Mouse (Mus musculus) neural tube, embryonic 10.5 days (tissue): ENCODE results near the gene Prrc2b.
A peak's percentile ranks its signal among the peaks of the same experiment; 100 is the strongest.

ENCODE experiments used
- DNase-seq: peaks from one replicate; pipeline ENCODE4 v3.0.0-alpha.2; 2017; ENCODE audit warnings: low spot score; ENCODE audit errors: extremely low spot score

The Prrc2b gene

DNA sequence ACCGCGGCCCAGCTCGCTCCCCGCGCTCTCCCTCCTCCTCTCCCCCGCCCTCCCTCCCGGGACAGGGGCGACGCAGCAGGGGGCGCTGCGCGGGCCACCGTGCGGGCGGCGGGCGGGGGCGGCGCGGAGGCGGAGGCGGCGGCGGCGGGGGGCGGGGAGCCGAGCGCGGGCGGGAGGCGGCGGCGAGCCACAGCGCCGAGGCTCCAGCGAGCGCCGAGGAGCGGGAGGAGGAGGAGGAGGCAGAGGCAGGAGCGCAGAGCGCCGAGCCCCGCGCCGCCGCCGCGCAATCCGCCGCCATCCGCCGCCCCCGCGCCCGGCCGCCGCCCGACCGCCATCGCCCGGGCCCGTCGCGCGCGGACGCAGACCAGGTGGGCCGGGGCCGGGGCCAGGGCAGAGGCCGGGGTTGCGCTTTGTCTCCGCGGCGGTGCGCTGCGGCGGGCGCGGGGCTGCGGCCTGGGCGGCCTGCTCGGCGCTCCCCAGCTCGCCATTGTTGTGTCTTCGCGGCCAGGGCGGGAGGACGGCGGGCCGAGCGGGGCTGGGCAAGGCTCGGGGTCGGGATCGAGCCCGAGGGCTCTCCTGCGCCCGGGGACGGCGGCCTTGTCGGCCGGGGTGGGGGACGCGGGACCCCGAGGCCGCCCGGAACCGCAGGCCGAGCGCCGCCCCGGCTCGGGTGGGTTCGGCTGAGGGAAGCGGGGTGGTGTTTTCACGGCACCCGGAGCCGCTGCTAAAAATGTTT lies at the start of gene Prrc2b:
Prrc2b (plus strand) TSS at position 159 of the 736 bp plus-strand sequence.
- DNase-seq = peak; percentile 82

DNA sequence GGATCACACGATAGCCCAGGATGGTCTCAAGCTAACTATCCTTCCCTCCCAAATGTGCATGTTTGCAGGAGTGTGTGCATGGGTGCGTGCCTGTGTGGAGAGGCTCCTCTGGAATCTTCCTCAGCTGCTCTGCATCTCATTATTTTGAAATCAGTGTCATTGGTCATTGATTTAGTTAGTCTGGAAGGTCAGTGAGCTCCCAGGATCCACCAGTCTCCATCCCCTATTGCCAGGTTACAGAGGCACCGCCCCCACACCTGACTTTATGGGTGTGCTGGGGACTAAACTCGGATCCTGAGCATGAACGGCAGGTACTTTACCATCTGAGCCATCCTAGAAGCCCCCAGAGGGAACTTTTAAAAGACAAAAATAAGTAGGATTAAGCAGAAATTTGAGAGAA lies 47.9 kb upstream of the Prrc2b start:
- no peak for DNase-seq

DNA sequence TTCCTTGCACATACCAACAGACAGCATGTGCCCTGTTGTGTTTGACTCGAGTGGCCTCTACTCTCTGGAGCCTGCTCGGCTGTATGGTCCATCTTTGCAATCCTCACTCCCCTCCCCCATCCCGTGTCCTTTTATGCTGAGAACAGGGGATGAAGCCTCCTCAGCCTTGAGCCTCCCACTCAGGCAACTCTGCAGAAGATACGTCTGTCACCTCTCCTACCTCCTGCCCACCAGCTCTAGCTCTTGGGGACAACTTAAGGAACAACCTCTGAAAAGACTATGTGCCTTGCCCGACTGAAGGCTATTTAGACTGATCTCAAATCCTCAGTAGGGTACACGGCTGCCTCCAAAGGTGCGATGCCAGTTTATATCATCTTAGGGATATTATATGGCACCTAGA lies 47.3 kb upstream of the Prrc2b start:
- DNase-seq = no peak

DNA sequence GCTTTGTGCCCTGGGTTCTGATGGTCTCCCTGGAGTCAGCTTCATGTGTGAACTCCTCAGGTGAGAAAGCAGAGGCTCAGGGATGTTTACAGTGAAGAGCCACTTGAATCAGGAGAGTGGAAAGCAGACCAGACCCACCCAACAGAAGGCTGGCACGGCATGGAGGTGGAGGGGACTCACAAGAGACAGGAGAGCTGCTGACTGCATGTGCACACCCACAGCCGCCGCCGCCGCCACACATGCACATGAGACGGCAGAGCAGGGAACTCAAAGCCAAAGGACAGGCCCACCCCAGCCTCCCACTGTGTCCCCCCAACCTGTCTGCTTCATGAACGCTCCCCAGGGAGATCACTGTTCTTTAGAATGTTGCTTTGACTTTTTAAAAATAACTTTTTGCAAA lies 46.8 kb upstream of the Prrc2b start:
- no peak for DNase-seq

DNA sequence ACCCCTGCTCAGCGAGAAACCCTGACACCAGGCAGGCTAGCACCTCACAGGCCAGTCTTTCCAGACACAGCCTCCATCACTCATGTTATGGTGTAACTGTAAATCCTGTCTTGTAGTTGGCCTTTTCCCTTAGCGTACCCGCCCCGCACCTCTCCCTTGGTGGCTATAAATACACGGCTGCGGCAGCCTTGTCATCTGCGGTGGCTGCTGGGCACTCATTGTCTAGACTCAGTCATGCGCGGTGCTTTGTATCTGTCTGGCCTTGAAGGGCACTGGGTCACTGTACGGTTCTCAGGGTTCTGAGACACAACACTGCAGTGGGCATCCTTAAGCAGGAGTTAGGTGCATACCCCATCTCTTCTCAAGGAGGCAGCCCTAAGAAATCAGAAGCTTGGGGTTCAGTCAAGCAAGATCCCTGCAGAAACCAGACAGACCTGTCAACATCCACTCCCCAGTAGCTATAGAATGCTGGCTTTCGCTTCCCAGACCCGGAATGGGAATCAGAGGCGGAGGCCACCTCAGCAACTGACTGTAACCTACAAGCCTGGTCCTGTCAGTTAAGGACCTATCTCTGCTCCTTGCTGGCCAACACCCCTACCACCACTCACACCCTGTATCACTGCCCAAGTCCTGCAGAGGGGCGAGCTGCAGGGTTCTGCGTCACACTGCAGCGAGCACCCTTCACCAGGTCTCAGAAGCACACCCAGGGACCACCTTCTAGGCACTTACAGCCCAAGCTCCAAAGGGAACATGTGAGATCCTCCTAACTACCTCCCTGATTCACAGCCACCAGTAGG lies 45.6 kb upstream of the Prrc2b start:
- no peak for DNase-seq

DNA sequence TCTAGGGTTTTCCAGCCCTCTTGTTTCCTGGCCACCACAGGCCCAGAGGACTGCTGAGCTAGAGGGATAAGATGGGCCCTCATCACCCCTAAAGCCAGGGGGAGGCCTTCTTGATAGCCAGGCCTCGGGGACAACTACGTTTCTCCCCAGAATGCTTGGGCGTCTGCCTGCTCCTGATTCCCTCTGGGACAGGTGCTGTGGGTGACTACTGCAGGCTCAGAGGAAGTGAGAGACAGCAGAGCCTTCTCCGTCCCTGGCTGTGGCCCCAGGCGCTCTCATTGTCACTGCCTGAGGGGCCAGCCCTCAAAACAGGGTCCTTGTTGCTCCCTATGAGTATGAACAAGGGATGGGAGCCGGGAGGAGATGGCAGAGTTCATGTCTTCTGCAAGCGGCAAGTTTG lies 45.0 kb upstream of the Prrc2b start:
- no peak for DNase-seq

DNA sequence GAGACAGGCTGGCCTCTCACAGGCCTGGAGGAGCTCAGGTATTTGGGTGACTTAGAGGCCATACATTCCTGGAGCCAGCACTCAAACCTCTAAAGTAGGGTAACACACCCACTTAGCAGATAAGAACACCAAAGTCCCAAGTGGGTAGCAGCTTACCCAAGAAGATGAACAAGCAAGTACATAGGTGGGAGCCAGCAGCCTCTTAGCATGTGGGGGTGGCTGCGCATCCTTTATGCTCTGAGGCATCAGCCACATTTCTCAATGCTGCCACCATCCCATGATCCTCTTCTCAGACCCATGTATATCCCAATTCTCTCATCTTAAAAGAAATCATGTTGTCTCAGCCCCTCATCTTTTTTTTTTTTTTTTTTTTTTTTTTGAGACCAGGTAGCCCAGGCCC lies 39.6 kb upstream of the Prrc2b start:
- no peak for DNase-seq

DNA sequence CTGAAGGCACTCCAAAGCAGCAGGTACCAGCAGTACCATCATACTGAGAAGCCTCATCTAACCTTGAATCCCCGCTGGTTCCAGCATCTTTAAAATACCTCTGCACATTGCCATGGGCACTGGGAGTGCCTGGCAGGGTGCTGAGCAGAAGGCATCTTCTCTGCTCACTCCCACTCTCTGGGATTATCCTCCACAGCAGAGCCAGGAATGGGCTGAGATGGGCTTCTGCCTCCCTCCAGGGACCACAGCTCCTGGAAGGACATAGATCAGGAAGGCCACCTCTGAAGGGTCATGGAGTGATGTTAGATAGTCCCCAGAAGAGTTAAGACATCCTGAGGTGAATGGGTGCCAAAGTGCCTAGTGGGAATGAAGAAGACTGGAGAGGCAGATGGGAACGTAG lies 38.3 kb upstream of the Prrc2b start:
- DNase-seq = no peak

DNA sequence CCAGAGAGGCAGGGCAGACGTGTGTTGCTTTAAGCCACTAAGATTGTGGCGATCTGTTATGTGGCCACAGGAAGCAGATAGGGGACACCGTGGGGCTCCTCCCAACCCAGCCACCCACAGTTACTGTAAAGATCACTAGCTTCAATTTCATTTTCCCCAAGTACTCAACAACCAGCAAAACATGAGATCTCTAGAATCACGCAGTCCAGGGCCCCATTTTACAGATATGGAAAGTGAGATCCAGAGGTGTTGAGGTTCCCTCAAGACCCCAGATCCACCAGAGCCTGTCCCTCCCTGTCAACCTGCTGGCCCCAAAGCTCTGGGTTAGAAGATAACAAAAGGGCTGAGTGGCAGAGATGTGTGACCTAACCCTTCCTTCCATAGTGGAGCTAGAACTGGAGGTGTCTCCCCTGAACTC lies 35.0 kb upstream of the Prrc2b start:
- no peak for DNase-seq

DNA sequence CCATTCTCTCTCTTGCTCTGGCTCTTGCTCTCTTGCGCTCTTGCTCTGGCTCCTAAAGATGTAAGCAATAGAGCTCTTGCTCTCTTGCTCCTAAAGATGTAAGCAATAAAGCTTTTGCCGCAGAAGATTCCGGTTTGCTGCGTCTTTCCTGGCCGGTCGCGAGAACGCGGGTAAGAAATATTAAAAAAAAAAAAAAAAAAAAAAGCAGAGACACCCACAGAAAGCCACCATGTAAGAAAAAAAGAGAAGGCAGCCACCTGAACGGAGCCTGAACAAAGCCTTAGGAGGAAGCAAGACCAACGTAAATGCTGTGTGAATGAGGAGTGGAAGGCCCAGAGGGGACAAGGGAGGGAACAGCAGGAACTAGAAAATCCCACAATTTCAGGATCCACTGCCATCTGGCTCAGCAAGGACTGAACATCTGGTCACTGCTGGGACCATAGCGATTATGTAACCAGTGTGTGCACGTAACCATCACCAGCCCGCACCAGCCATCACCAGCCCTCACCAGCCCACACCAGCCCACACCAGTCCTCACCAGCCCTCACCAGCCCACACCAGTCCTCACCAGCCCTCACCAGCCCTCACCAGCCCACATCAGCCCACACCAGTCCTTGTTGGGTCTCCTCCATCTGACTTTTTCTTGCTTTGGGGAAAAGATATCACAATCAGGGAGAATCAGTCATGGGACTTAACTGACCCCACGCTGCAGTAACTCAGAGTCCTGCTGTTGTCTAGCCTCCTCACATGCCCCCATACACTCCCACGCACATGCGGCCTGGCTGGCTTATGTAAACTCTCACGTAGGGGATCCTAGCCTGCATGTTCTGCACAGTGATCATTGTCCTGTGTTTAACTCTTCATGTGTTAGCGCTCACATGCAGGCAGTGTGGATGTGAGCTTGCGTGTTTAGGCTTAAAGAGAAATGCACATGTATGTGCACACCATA lies 30.8 kb upstream of the Prrc2b start:
- no peak for DNase-seq

DNA sequence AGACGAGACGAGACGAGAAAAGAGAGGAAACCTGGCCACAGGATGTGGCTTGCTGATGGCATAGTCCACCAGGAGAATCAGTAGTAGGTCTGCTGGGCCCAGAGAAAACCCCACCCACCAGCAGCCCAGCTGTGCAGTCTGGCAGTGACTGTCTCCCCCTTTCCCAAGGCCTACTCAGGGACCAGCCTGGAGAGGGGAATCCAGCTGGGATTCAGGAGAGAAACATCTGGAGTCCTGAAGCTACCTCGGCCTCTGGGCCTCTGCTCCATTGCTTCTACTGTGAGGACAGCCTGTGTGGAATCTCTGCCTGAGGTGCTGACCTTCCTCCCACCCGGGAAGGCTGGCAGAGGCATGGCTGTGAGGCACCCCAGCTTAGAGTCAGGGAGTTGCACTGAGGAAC lies 29.7 kb upstream of the Prrc2b start:
- no peak for DNase-seq

DNA sequence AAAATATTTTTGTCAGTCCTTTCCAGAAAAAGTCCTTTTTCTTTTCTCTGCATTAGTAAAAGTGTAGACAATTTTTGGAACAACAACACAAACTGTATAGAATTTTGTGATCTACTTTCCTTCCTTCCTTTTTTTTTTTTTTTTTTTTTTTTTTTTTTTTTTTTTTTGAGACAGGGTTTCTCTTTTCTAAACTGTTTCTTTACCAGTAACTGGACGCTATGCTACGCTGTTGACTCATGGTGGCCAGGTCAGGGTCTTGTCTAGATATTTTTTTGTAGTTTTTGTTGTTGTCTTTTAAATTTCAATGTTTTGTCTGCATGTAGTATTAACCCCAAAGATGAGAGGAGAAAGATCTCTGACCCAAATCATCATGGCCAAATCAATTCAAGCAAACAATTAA lies 29.1 kb upstream of the Prrc2b start:
- no peak for DNase-seq

DNA sequence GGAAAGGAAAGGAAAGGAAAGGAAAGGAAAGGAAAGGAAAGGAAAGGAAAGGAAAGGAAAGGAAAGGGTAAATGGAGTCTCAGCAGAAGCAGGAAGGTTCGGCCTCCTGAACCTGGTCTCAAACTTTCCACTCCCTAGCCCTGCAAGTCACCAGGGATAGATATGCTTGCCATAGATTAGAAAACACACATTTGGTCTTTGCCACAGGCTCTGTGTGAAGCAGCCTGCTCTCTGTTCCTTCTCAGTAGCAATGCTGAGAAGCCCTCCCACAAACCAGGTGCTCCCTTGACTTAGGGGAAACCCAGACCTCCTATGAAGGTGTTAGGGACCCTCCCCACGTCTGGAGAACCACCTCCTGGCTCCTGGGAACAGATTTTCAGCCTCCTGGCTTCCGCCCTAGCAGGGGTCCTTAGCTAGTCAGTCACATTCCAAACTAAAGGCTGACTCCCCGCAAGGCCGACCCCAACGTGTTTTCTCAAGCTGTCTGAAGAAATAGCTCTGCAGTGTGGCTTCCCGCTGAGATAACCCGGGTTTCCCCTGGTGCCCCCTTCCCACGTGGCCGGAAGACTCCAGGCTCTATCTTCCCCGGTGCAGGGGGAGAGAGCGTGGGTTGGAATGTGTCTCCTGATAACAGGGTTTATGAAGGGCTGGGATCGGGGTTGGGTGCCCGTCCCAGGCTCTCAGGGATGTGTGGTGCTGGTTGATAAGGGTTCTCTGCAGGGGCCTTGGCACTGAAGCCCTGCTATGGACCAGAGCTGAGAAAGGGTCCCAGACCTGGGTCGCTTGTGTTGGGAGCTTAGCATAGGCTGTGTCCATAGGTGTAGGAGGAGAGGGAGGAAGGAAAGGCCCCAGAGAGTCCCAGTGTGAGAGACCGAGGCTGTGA lies 23.0 kb upstream of the Prrc2b start:
- DNase-seq = no peak

DNA sequence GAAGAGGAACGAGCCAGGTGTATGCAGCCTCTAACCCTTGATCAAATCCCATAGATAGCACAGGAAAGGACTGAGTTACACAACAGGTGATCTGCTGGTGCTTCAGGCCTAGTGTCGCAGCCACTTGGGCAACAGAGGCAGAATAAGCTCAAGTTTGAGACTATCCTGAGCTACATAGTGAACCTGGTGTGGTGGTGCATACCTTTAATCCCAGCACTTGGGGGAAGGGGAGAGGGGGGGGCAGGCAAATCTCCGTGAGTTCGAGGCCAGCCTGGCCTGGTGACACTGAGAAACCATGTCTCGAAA lies 22.4 kb upstream of the Prrc2b start:
- no peak for DNase-seq

DNA sequence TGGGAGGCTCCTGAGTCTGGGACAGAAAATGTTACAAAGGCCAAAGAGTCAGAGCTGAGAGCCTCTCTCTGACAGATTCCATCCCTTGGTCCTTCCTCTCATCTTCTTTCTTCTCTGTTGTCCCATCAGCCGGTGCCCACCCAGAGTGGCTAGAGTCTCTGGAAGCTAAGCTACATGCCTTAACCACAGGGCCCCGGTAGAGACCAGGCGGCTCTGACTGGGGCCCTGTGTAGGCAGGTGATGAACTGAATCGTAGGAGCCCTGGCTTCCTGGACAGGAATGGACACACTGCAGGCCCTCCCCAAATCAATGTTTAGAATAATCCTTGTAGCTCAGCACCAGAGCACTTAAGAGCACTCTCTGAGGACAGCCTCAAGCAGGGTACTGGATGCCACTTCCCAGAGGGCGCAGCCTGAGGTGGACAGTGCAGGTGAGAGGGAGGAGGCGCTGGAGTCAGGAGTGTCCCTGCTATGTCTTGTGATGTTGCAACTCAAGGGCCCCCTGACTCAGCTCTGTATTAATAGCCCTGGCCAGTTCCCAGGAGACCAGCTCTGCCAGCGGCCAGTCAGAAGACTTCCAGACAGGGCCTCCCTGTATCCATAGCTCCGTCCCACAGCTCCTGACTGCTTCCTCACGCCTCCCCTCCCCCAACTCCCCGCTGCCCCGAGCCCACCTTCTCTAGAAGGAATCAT lies 21.4 kb upstream of the Prrc2b start:
- no peak for DNase-seq

DNA sequence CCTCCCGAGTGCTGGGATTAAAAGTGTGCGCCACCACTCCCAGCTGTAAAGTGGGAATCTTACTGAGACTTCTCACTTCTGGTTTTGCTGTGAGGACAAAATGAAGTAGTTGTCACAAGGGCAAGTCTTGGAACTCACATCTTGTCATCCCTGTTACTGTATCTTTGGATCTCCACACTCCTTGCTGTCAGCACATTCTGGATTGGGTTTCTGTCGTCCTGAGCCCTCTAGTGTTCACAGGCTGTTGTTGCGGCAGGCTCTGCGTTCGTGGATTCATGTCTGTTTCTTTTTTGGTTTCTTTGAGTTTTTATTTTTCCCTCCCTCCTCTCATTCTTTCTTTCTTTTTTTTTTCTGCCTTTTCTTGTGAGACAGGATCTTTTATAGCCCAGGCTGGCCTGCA lies 20.4 kb upstream of the Prrc2b start:
- peak; percentile 56 for DNase-seq

DNA sequence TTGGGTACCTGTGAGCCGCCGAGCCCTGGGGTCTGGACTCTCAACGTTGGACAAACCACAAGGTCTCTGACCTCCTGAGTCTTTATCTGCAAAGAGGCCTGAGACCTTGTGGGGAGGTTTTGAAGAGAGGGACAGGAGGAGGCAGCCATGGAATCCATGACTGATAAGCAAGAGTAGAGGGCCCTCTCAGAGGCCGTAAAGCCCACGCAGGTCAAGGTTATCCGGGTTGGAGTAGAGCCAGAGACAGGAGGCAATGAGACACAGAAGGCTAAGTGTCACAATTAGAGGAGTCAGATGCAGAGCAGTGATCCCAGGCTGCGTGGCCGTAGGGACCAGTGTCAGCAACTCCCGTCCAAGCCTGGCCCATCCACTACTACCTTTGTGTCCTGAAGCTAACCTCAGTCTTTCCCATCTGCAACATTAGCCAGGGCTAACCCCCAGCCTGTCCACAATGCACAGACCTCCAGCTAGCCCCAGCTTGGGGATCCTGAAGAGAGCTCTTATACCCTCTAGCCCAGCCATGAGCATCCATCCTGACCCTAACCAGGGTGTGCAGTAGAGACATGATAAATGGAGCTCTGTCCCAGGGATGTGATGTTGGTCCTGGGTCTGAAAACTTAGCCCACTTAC lies 19.6 kb upstream of the Prrc2b start:
- no peak for DNase-seq

DNA sequence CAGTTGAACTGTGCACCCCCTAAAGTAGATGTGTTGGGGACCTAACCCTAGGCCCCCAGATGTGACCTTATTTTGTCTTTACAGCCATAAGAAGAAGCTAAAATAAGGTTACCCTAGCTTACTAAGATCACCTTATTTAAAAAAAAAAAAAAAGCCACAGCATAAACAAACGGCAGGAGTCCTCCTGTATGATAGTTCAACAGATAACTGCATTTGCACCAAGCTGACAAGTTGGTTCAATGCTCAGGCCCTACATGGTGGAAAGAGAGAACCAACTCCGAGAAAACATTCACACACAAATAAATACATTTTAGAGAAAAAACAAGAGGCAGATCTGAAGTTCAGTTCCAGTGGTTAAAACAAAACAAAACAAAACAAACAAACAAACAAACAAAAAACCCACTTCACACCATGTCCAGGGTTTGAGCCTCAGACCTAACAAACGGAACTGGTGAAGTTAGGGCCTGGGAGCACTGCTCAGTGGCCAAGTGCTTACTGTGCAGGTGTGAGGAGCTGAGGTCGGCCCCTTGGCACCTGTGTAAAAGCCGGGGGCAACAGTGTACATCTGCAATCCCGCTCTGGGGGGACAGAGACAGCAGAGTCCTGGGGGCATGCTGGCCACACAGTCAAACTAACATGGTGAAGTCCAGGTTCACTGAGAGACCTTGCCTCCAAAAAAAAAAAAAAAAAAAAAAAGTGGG lies 18.9 kb upstream of the Prrc2b start:
- DNase-seq = no peak

DNA sequence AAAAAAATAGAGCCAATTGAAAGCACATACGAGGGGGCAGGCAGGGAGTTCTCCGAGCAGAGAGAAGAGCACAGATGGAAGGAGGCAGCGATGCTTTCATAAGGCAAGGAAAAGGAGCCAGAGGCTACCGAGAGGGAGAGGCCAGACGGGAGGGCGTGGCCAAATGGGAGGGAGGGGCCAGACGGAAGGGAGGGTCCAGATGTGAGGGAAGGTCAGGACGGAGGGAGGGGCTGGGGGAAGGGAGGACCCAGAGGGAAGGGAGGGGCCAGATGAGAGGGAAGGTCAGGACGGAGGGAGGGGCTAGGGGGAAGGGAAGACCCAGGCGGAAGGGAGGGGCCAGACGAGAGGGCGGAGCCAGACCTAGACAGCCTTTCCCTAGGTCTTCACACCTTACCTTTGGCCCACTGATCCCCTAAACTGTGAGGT lies 18.3 kb upstream of the Prrc2b start:
- DNase-seq = peak; percentile 75
